Mouse (Mus musculus) hindbrain, embryonic 12.5 days (tissue): ENCODE results near the gene Micu1. TPM values are rescaled to one million over a fixed set of nuclear protein-coding genes. Genes with fewer than 3 reads are reported as not detected.

ENCODE experiments used
- ATAC-seq: fragments of 200-750 bp; cut with Nextera tagmentation; 2 replicates; pipeline ENCODE4 v1.8.0; 2017; ENCODE audit warnings: moderate TSS enrichment; ENCODE audit not compliant: low FRiP score
- H3K27ac ChIP-seq: fragments of 300-500 bp; sonication (generic); 2 replicates; pipeline ENCODE4 v1.5.1; 2016; ENCODE audit warnings: mild to moderate bottlenecking
- H3K27me3 ChIP-seq: fragments of 300-500 bp; sonication (generic); 2 replicates; pipeline ENCODE4 v1.6.1; 2016; ENCODE audit warnings: mild to moderate bottlenecking
- H3K36me3 ChIP-seq: fragments of 300-500 bp; sonication (generic); 2 replicates; pipeline ENCODE4 v1.6.1; 2016; ENCODE audit warnings: mild to moderate bottlenecking
- H3K4me1 ChIP-seq: fragments of 300-500 bp; sonication (generic); 2 replicates; pipeline ENCODE4 v1.6.1; 2016
- H3K4me2 ChIP-seq: fragments of 300-500 bp; sonication (generic); replicated peaks from 2 replicates; pipeline ENCODE4 v1.6.1; 2016; ENCODE audit warnings: mild to moderate bottlenecking
- H3K4me3 ChIP-seq: fragments of 300-500 bp; sonication (generic); 2 replicates; pipeline ENCODE4 v1.5.1; 2016; ENCODE audit warnings: mild to moderate bottlenecking
- H3K9ac ChIP-seq: fragments of 300-500 bp; sonication (generic); 2 replicates; pipeline ENCODE4 v1.6.1; 2016; ENCODE audit warnings: mild to moderate bottlenecking, moderate library complexity
- H3K9me3 ChIP-seq: fragments of 300-500 bp; sonication (generic); replicated peaks from 2 replicates; pipeline ENCODE4 v1.6.1; 2016; ENCODE audit warnings: mild to moderate bottlenecking
- WGBS: fragments of 180-500 bp; shearing (Covaris S2); methylation state at CpG from one replicate; pipeline ENCODE4 v1.1.7; 2016; 5-methylcytosine and 5-hydroxymethylcytosine counted together
- polyA plus RNA-seq: library from polyadenylated mRNA; unstranded; fragments of >200 nt; fragmentation: Nextera tagmentation; extraction: Ambion mirVana; gene quantifications from 2 replicates; pipeline ENCODE4 v1.2.1, GENCODE M21; 2016

Gene Micu1
- polyA plus RNA-seq, 1 experiment from 2014 or later: 75.8 TPM

GRCm38 (mm10) chr10:59846416-59846815 is 144.1 kb downstream of the Micu1 start:
- H3K9me3 ChIP-seq: no peaks in the 10 kb centered on the region
- H3K27me3 ChIP-seq: no peaks in the 10 kb centered on the region
- H3K4me1 ChIP-seq: peaks cover 3% of the 10 kb centered on the region; the same call in 1 of the 2 replicates
- H3K27ac ChIP-seq: no peak overlapping the region
- WGBS: 77% methylated on average over 6 of the region's 6 CpGs
- 0 out of 2 replicates have a peak, but pooled peaks cover 11% of the 10 kb centered on the region for H3K36me3 ChIP-seq
- H3K9ac ChIP-seq: no peak overlapping the region
- ATAC-seq: no peak
- H3K4me3 ChIP-seq: no peak overlapping the region
- H3K4me2 ChIP-seq: no peak overlapping the region

- WGBS: 72% methylated on average over 11 of the region's 11 CpGs
- Histone ChIP-seq H3K36me3 (0 out of 2 replicates have a peak, but pooled peaks cover 4% of the 10 kb centered on the region), H3K9me3 (no peaks in the 10 kb centered on the region), H3K27ac (no peak overlapping the region), H3K27me3 (no peaks in the 10 kb centered on the region), H3K4me2 (no peak overlapping the region), H3K4me3 (no peak overlapping the region), H3K4me1 (peaks cover under 1% of the 10 kb centered on the region; the same call in 1 of the 2 replicates), H3K9ac (no peak overlapping the region)
- no peak for ATAC-seq
These were observed 146.0 kb downstream of the Micu1 start for GRCm38 (mm10) chr10:59848079-59848877.

DNA sequence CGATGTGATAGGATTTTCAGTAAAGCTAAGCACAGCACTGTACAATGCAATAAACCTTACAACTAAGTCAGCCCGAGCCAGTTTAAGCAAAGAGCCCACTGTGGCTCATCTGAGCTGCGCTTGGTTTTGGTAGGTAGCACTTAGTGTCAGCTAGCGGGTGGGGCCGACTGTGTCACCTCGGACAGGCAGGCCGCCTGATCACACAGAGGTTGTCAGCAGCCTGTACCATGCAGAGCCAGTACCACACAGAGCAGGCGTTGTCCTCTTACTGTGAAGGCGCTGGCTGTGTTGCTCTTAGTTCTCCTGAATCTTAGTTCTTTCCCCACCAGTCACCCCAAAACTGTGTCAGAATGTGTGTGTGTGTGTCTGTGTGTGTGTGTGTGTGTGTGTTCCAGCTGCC is 146.7 kb downstream of the Micu1 start:
- Histone ChIP-seq H3K9ac (no peak overlapping the region), H3K27ac (no peak overlapping the region), H3K4me1 (no peaks in the 10 kb centered on the region; the same call in 1 of the 2 replicates), H3K9me3 (no peaks in the 10 kb centered on the region), H3K27me3 (no peaks in the 10 kb centered on the region), H3K4me3 (no peak overlapping the region), H3K36me3 (0 out of 2 replicates have a peak, but pooled peaks cover 4% of the 10 kb centered on the region), H3K4me2 (no peak overlapping the region)
- WGBS: 62% methylated on average over 9 of the region's 9 CpGs
- ATAC-seq: no peak

DNA sequence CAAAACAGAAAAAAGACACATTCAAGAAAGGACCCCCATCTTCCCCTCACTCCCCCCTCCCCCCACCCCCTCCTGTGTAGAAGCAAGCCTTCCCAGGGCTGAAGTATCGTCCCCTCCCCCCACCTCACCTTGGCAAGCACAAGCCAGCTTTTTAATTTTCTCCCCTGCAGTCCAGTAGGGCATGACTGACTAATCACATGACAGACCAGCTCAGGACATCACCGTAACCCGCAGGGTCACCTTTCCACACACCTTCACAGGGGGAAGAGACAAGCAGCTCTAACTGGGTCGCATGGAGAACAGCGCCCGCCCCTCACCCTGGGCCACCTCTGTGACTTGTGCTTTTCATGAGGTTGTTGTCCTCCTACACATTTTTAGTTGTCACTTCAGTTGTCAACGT is 147.1 kb downstream of the Micu1 start:
- no peak for ATAC-seq
- no peak overlapping the region for H3K4me2 ChIP-seq
- H3K9ac ChIP-seq: no peak overlapping the region
- 0 out of 2 replicates have a peak, but pooled peaks cover 4% of the 10 kb centered on the region for H3K36me3 ChIP-seq
- no peaks in the 10 kb centered on the region for H3K27me3 ChIP-seq
- 80% methylated on average over 6 of the region's 7 CpGs for WGBS
- no peaks in the 10 kb centered on the region; the same call in 1 of the 2 replicates for H3K4me1 ChIP-seq
- no peak overlapping the region for H3K4me3 ChIP-seq
- no peaks in the 10 kb centered on the region for H3K9me3 ChIP-seq
- no peak overlapping the region for H3K27ac ChIP-seq

- Histone ChIP-seq H3K4me3 (no peak overlapping the region), H3K4me1 (0 out of 2 replicates have a peak, but pooled peaks cover 10% of the 10 kb centered on the region), H3K27ac (no peak overlapping the region), H3K9me3 (no peaks in the 10 kb centered on the region), H3K9ac (no peak overlapping the region), H3K4me2 (no peak overlapping the region), H3K36me3 (no peaks in the 10 kb centered on the region), H3K27me3 (no peaks in the 10 kb centered on the region)
- WGBS: 83% methylated on average over 5 of the region's 5 CpGs
- no peak for ATAC-seq
These were observed 154.9 kb downstream of the Micu1 start for GRCm38 (mm10) chr10:59857157-59857556.

DNA sequence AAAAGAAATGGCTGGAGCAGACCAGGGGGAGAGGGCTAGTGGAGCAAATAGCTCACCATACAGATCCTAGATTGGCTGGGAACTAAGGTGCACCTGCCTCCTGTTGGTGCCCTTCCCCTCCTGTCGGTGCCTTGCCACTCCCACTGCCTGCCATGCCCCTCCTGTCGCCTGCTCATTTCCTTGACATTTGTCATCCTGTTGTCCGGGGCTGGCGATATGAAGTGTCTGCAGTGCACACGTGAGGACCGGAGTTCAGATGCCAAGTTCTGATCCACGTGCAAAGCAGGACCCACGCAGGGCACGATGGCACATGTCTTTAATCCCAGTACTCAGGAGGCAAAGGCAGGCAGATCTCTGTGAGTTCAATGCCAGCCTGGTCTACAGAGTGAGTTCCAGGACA is 158.4 kb downstream of the Micu1 start:
- no peak overlapping the region for H3K4me3 ChIP-seq
- H3K9me3 ChIP-seq: no peaks in the 10 kb centered on the region
- H3K4me1 ChIP-seq: peaks cover 26% of the 10 kb centered on the region
- ATAC-seq: no peak
- WGBS: 87% methylated on average over 9 of the region's 9 CpGs
- no peak overlapping the region for H3K9ac ChIP-seq
- no peak overlapping the region for H3K4me2 ChIP-seq
- H3K27me3 ChIP-seq: no peaks in the 10 kb centered on the region
- no peaks in the 10 kb centered on the region for H3K36me3 ChIP-seq
- no peak overlapping the region for H3K27ac ChIP-seq

DNA sequence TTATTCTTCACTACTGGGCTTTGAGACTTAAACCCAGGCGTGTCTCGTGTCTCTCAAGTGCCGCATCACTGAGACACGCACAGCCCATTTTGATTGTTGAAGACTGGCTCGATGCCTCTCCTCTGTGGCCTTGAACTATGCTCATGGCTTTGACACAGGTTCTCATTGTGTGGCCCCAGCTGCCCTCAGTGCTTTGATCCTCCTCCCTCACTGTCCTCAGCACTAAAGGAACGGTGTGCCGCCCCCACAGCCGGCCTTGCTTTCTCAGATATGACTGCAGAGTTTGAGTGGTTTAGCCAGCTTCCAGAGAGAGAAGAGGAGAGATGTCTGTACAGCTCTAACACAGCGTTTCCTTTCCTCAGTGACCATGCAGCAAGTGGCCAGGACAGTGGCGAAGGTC is 158.9 kb downstream of the Micu1 start:
- H3K27ac ChIP-seq: no peak overlapping the region
- no peak overlapping the region for H3K4me3 ChIP-seq
- no peak overlapping the region for H3K4me2 ChIP-seq
- H3K9me3 ChIP-seq: no peaks in the 10 kb centered on the region
- H3K9ac ChIP-seq: no peak overlapping the region
- 84% methylated on average over 10 of the region's 10 CpGs for WGBS
- H3K27me3 ChIP-seq: no peaks in the 10 kb centered on the region
- H3K36me3 ChIP-seq: no peaks in the 10 kb centered on the region
- no peak for ATAC-seq
- peaks cover 26% of the 10 kb centered on the region for H3K4me1 ChIP-seq

GRCm38 (mm10) chr10:59862816-59863440 is 160.7 kb downstream of the Micu1 start:
- Histone ChIP-seq H3K9ac (no peak overlapping the region), H3K36me3 (no peaks in the 10 kb centered on the region), H3K27ac (no peak overlapping the region), H3K27me3 (no peaks in the 10 kb centered on the region), H3K4me2 (no peak overlapping the region), H3K9me3 (no peaks in the 10 kb centered on the region), H3K4me1 (peaks cover 26% of the 10 kb centered on the region), H3K4me3 (no peak overlapping the region)
- WGBS: 85% methylated on average over 6 of the region's 6 CpGs
- no peak for ATAC-seq

DNA sequence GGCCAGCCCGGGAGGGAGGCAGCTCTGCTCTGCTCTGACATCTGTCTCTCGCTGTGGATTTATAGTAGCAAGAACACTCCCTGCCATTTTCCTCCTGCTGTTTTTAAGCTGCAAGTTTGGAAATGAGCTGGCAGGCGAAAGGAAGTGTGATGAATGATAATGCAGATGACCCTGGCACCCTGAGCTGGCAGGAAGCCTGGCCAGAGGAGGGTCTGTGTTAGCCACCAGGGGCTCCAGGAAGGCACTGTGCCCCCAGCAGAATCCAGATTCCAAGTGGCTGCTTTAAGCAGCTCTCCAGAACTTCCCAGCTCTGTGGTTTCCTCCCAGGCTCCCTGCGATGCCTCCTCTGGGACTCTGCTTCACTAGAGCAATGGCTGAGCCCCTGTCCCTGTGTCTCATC is 161.3 kb downstream of the Micu1 start:
- Histone ChIP-seq H3K9ac (no peak overlapping the region), H3K4me1 (peaks cover 26% of the 10 kb centered on the region), H3K4me3 (no peak overlapping the region), H3K27me3 (no peaks in the 10 kb centered on the region), H3K27ac (no peak overlapping the region), H3K4me2 (no peak overlapping the region), H3K9me3 (no peaks in the 10 kb centered on the region), H3K36me3 (no peaks in the 10 kb centered on the region)
- 29% methylated on average over 4 of the region's 4 CpGs for WGBS
- ATAC-seq: no peak

DNA sequence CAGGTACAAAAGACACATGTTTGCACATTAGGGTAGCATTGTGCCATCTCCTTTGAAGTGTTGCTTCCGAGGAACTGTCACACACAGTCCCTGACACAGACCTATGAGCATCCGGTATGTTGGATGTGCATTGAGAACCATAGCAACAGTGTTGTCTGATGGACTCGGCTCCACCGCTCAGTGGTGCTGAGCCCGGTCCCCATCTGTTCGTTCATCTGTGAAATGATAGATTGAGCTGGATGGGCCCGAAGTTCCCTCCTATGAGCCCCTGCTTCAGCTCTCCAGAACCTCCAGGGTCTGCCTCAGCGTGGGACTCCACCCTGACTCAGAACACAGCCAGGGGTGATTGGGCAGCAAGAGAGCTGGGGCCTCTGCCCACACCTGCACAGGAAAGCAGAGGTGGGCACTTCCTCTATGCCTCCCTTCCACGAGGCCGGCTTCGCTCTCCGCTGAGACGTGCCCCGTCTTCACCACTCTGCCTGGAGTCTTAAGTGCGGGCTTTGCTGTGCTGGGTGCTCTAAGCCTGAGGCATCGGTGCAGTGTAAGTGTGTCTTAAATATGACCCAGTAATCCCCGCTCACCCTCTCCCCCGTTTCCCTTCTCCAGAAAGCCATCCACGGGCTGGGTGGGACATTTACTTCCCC is 162.1 kb downstream of the Micu1 start:
- Histone ChIP-seq H3K4me3 (no peak overlapping the region), H3K27ac (no peak overlapping the region), H3K9me3 (no peaks in the 10 kb centered on the region), H3K36me3 (no peaks in the 10 kb centered on the region), H3K4me2 (no peak overlapping the region), H3K4me1 (peaks cover 21% of the 10 kb centered on the region), H3K27me3 (no peaks in the 10 kb centered on the region), H3K9ac (no peak overlapping the region)
- peak; percentile 41; the same call in 1 of the 2 replicates for ATAC-seq
- 46% methylated on average over 19 of the region's 19 CpGs for WGBS

DNA sequence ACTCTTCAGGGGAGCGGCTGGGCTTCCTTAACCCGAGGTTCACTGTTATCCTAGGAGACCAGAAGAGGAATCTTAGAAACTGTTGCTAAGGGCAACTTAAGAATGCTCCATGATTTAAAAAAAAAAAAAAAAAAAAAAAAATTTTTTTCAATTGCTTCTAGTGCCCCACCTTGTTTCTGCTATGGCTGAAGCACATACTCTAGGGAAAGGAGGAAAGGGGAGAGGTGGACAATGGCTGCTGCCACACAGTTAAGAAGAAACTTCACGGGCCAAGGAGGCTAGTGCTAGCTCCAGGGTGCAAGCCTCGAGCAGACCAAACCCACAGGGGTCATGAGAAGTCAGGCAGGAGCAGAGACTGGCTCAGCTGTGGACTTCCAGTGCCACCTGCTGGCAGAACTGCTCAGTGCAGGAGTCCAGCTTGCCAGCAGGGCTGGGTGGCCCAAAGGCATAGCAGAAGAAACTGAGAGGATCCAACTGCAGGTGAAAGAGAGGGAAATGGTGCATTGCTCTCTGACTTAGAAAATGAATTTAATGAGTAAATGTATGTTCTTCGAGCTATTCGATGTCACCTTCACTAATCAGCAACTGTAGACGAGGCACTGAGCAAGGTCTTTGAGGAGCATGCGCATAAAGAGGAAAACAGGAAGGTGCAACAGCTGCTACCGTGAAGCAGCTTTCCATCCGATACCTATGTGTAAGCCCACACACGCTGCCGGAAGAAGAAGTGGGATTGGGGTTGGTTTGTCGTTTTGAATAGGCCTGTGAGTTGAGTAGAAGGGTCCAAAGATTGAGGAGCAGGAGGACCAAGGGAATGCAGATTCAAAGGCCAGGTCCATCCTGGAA is 162.8 kb downstream of the Micu1 start:
- Histone ChIP-seq H3K36me3 (no peaks in the 10 kb centered on the region), H3K4me3 (no peak overlapping the region), H3K4me1 (peaks cover 16% of the 10 kb centered on the region), H3K9ac (no peak overlapping the region), H3K9me3 (no peaks in the 10 kb centered on the region), H3K4me2 (no peak overlapping the region), H3K27me3 (no peaks in the 10 kb centered on the region), H3K27ac (no peak overlapping the region)
- WGBS: 33% methylated on average over 13 of the region's 13 CpGs
- peak; percentile 49; the same call in 1 of the 2 replicates for ATAC-seq

DNA sequence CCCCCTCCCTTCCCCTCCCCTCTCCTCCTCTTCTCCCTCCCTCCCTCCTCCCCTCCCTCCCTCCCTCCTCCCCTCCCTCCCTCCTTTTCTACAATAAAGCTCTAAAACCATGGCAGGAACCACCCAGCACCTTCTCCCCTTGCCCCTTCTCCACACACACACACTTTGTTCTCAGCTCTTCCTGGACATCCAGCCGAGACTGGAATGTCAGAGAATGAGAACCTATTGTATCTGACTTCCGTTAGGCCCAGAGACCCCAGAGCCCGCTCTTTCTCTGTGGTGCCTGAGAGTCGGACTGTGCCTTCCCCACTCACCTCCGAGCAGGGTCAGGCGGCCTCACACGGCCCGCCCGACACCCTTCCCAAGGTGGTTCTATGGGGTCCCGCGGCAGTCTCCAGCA is 166.0 kb downstream of the Micu1 start:
- Histone ChIP-seq H3K4me1 (peaks cover 15% of the 10 kb centered on the region), H3K9me3 (no peaks in the 10 kb centered on the region), H3K27ac (no peak overlapping the region), H3K36me3 (no peaks in the 10 kb centered on the region), H3K9ac (no peak overlapping the region), H3K4me3 (no peak overlapping the region), H3K27me3 (no peaks in the 10 kb centered on the region), H3K4me2 (no peak overlapping the region)
- 58% methylated on average over 11 of the region's 11 CpGs for WGBS
- ATAC-seq: no peak
